Mouse (Mus musculus) neural tube, embryonic 15.5 days (tissue): ENCODE results near the gene Ss18l1. TPM values are rescaled to one million over a fixed set of nuclear protein-coding genes. Genes with fewer than 3 reads are reported as not detected.

Experiments used
- ATAC-seq: fragments of 200-750 bp; cut with Nextera tagmentation; 2 replicates; pipeline ENCODE4 v1.8.0; 2017; ENCODE audit warnings: mild to moderate bottlenecking, moderate TSS enrichment, moderate library complexity; ENCODE audit not compliant: low FRiP score
- H3K27ac ChIP-seq: fragments of 300-500 bp; sonication (generic); replicated peaks from 2 replicates; pipeline ENCODE4 v1.5.1; 2015; ENCODE audit warnings: mild to moderate bottlenecking, inconsistent platforms
- H3K27me3 ChIP-seq: fragments of 300-500 bp; sonication (generic); replicated peaks from 2 replicates; pipeline ENCODE4 v1.6.1; 2015; ENCODE audit warnings: inconsistent platforms
- H3K36me3 ChIP-seq: fragments of 300-500 bp; sonication (generic); 2 replicates; pipeline ENCODE4 v1.6.1; 2015; ENCODE audit warnings: inconsistent platforms
- H3K4me1 ChIP-seq: fragments of 300-500 bp; sonication (generic); 2 replicates; pipeline ENCODE4 v1.6.1; 2015; ENCODE audit warnings: inconsistent platforms
- H3K4me2 ChIP-seq: fragments of 300-500 bp; sonication (generic); 2 replicates; pipeline ENCODE4 v1.6.1; 2015; ENCODE audit warnings: inconsistent platforms, mild to moderate bottlenecking, moderate library complexity
- H3K4me3 ChIP-seq: fragments of 300-500 bp; sonication (generic); replicated peaks from 2 replicates; pipeline ENCODE4 v1.5.1; 2015; ENCODE audit warnings: mild to moderate bottlenecking, inconsistent platforms
- H3K9ac ChIP-seq: fragments of 300-500 bp; sonication (generic); replicated peaks from 2 replicates; pipeline ENCODE4 v1.6.1; 2015; ENCODE audit warnings: mild to moderate bottlenecking, inconsistent platforms
- H3K9me3 ChIP-seq: fragments of 300-500 bp; sonication (generic); replicated peaks from 2 replicates; pipeline ENCODE4 v1.6.1; 2016; ENCODE audit warnings: inconsistent platforms
- WGBS: fragments of 180-500 bp; shearing (Covaris S2); methylation state at CpG from one replicate; pipeline ENCODE4 v1.1.7; 2015; ENCODE audit warnings: mixed read lengths; 5-methylcytosine and 5-hydroxymethylcytosine counted together
- polyA plus RNA-seq: library from polyadenylated mRNA; unstranded; fragments of >200 nt; fragmentation: Nextera tagmentation; extraction: Ambion mirVana; gene quantifications from 2 replicates; pipeline ENCODE4 v1.2.1, GENCODE M21; 2015

Ss18l1 gene
- 43.2 and 49.9 TPM in 2 replicates for polyA plus RNA-seq

DNA sequence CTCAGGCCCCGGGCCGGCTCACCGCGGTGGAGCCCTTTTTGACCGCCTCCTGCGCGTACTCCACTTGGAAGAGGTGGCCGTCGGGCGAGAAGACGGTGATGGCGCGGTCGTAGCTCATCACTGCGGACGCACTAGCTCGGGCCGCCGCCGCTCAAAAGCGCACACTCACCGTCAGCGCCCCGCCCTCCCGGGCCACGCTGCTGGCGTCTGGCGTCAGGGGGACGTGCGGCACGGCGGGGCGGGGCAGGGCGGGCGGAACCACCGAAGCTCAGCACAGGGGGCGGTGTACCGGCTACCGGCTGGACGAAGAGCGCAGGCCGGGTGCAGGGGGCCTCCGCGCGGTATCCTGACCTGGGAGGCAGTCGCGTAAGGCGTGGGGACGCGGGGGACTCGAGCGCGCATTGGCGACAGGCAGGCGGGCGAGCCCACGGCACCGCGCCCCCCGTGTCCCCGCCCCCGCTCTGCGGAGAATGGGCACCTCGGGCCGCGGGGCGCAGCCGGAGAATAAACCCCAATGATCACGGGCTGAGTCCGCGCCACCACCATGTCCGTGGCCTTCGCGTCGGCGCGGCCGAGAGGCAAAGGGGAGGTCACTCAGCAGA is at the start of gene Ss18l1, which contains the start of gene Psma7:
TSS of gene Ss18l1 (plus strand) at position 254 of the 602 bp plus-strand sequence.
TSS of gene Psma7 (minus strand) at position 178 of the 602 bp plus-strand sequence.
- peak within 1 kb of the TSS; percentile 98 for H3K4me3 ChIP-seq
- peak within 1 kb of the TSS; percentile 98 for H3K27ac ChIP-seq
- H3K36me3 ChIP-seq, result peaks cover 22% of the 10 kb centered on the region
- peak; percentile 96 for ATAC-seq
- no peaks in the 10 kb centered on the region for H3K27me3 ChIP-seq
- H3K9me3 ChIP-seq, result no peaks in the 10 kb centered on the region
- peaks cover 50% of the 10 kb centered on the region for H3K4me1 ChIP-seq
- H3K4me2 ChIP-seq, result peak within 1 kb of the TSS; percentile 83
- WGBS, result under 1% methylated on average over 73 of the region's 78 CpGs
- peak within 1 kb of the TSS; percentile 97 for H3K9ac ChIP-seq

DNA sequence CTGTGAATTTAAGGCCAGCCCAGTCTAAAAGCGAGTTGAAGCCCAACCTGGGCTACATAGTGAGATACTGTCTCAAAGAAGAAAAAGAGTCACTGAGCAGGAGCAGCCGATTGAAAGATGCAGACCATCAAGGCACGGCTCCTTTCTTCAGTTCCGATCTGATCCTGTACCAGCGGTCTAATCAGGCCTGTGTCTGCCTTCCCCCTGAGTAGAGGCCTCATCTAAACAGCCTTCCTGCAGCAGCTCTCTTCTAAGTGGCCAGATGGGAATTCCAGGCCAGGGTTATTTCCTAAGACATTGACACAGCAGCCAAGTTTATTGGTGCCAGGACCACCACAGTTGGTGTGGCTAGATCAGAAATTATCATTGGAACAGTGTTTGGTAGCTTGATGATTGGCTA is 49.2 kb upstream of the Ss18l1 start:
- ATAC-seq, result no peak
- no peaks in the 10 kb centered on the region for H3K9me3 ChIP-seq
- H3K4me1 ChIP-seq, result no peaks in the 10 kb centered on the region
- no peak overlapping the region for H3K9ac ChIP-seq
- no peak overlapping the region for H3K4me2 ChIP-seq
- H3K36me3 ChIP-seq, result no peaks in the 10 kb centered on the region
- no peak overlapping the region for H3K4me3 ChIP-seq
- no peak overlapping the region for H3K27ac ChIP-seq
- WGBS, result 88% methylated on average over 5 of the region's 5 CpGs
- H3K27me3 ChIP-seq, result 0 out of 2 replicates have a peak, but pooled peaks cover 3% of the 10 kb centered on the region

DNA sequence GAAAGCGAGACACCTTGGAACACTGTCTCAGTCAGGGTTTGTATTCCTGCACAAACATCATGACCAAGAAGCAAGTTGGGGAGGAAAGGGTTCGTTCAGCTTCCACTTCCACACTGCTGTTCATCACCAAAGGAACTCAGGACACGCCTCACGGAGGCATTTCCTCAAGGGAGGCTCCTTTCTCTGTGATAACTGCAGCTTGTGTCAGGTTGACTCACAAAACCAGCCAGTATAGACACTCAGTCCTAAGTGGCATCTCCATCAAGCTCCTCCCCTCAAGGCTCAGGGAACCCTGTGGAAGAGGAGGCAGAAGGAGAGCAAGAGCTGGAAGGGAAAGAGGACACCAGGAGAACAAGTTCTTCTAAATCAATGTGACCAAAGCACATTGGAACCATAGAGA is 43.9 kb upstream of the Ss18l1 start:
- no peak for ATAC-seq
- 73% methylated on average over 4 of the region's 4 CpGs for WGBS
- Histone ChIP-seq H3K9ac (no peak overlapping the region), H3K4me3 (no peak overlapping the region), H3K4me1 (no peaks in the 10 kb centered on the region), H3K4me2 (no peak overlapping the region), H3K9me3 (no peaks in the 10 kb centered on the region), H3K36me3 (no peaks in the 10 kb centered on the region), H3K27ac (no peak overlapping the region), H3K27me3 (0 out of 2 replicates have a peak, but pooled peaks cover 3% of the 10 kb centered on the region)

DNA sequence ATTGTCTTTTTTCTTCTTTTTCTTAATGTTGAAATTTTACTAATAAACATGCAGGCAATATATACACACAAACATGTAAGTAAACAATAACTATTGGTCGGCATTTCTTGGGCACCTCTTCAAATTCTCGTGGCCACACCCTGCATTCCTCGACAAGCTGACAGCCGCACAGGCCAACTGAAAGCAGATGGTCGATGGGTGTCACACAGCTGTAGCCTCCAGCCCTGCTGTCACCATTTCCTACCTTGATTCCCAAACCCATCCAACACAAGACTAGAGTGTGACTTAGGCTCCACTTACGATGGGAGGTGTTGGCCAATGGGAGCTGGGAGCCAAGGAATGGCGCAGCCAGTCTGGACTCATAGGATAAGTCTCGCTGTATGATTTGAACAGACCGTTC is 40.7 kb upstream of the Ss18l1 start:
- no peak for ATAC-seq
- Histone ChIP-seq H3K27me3 (0 out of 2 replicates have a peak, but pooled peaks cover 3% of the 10 kb centered on the region), H3K9ac (no peak overlapping the region)

DNA sequence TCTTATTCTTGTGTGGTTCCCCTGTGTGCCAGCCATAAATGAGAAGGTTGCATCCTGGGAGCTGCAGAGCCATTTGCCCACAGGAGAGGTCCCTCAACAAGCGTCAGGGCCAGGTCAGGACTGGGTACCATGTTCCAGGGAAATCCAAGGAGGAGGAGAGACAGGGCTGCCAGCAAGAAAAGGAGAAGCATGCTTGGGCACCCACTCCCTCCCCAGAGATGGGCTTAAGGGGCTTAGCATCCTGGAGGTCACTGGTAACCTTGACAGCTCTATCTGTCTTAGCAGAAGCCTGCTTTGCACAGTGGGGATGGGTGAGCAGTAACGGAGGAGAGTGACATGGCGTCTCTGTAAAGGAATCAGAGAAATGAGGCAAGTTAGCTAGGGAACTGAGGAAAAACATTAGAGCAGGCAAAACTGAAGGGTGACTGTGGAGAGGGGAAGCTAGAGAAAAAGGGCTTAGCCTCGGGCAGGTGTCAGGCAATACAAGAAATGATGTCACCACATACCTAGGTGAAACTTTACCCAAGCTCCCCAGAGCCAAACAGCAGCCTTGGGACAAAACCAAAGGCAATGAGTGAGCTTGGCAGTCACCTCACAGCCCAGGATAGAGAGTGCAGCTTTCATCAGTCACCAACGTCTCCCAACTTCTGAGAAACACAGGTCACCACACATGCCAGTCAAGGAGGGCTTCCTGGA is 36.5 kb upstream of the Ss18l1 start:
- H3K4me2 ChIP-seq, result no peak overlapping the region
- no peak for ATAC-seq
- WGBS, result 76% methylated on average over 5 of the region's 5 CpGs

More for the DNA sequence above, 40.7 kb upstream of the Ss18l1 start:
- no peak overlapping the region for H3K4me2 ChIP-seq
- H3K36me3 ChIP-seq, result no peaks in the 10 kb centered on the region
- H3K9me3 ChIP-seq, result no peaks in the 10 kb centered on the region
- WGBS, result 89% methylated on average over 9 of the region's 9 CpGs
- no peak overlapping the region for H3K4me3 ChIP-seq
- no peak overlapping the region for H3K27ac ChIP-seq
- H3K4me1 ChIP-seq, result no peaks in the 10 kb centered on the region

DNA sequence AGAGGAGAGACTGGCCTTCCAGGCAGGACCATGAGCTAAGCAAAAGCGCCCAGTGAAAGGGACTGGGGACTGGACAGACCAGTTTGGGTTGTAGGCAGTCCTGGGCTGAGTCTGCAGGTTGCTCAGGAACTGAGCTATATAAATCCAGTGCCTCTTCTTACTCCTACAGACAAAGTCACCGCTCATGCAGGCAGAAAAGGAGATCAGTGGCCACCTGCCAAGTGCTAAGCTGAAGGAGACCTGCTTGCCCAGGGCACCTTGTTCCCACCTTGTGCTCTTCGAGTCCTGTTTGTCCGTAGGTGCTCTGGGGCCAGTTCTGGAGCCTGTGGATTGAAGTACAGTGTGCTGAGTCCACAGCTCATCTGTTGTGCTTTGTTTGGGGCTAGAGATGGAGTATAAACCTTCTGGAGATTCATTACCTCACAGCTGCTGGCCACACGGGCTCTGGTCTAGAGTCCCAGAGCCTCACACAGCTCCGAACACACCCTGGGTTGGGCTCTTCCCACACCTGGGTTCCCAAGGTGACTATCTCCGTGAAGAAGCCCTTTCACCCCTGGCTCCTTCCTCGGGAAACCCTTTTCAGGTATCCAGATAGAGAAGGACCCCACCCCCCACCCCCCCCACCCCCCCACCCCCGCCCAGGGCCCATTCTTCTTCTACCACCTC is 35.8 kb upstream of the Ss18l1 start:
- 64% methylated on average over 9 of the region's 9 CpGs for WGBS
- Histone ChIP-seq H3K27ac (no peak overlapping the region), H3K27me3 (no peaks in the 10 kb centered on the region), H3K4me2 (no peak overlapping the region), H3K9me3 (no peaks in the 10 kb centered on the region), H3K4me1 (no peaks in the 10 kb centered on the region), H3K9ac (no peak overlapping the region), H3K4me3 (no peak overlapping the region), H3K36me3 (no peaks in the 10 kb centered on the region)
- no peak for ATAC-seq

More for the DNA sequence above, 36.5 kb upstream of the Ss18l1 start:
- Histone ChIP-seq H3K9me3 (no peaks in the 10 kb centered on the region), H3K9ac (no peak overlapping the region), H3K27ac (no peak overlapping the region), H3K36me3 (no peaks in the 10 kb centered on the region), H3K4me3 (no peak overlapping the region), H3K27me3 (no peaks in the 10 kb centered on the region), H3K4me1 (no peaks in the 10 kb centered on the region)

DNA sequence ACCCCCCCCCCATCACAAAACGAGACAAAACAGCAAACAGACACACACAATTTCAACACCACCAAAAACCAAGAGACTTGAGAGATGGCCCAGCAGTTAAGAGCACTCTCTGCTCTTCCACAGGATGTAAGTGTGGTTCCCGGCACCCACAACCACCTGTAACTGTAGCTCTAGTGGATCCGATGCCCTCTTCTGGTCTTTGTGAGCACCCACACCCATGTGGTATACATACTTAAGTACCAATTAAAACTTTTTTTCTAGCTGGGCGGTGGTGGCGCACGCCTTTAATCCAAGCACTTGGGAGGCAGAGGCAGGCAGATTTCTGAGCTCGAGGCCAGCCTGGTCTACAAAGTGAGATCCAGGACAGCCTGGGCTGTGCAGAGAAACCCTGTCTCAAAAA is 31.6 kb upstream of the Ss18l1 start:
- Histone ChIP-seq H3K4me1 (no peaks in the 10 kb centered on the region), H3K27me3 (no peaks in the 10 kb centered on the region), H3K27ac (no peak overlapping the region), H3K36me3 (no peaks in the 10 kb centered on the region), H3K4me3 (no peak overlapping the region), H3K9ac (no peak overlapping the region), H3K9me3 (no peaks in the 10 kb centered on the region), H3K4me2 (no peak overlapping the region)
- no peak for ATAC-seq
- WGBS, result 91% methylated on average over 7 of the region's 7 CpGs

DNA sequence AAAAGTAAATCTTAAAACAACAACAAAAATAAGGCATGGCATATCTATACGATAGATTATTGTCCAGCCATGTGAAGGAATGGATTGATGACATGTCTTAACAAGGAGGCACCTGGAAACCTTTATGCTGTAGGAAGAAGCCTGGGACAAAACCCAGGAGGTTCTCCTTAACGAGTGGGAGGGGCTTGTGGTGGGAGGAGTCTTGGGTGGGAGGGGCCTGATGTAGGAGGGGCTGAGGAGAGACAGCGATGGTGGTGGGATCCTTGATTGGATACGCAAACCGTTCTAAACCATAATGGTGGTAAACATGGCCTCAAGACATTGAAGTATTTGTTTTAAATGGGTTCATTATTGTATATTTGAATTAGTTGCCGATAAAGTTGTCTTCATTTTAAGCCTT is 30.9 kb upstream of the Ss18l1 start:
- no peak for ATAC-seq
- Histone ChIP-seq H3K9ac (no peak overlapping the region), H3K4me1 (no peaks in the 10 kb centered on the region), H3K9me3 (no peaks in the 10 kb centered on the region), H3K4me2 (no peak overlapping the region), H3K36me3 (no peaks in the 10 kb centered on the region), H3K4me3 (no peak overlapping the region), H3K27ac (no peak overlapping the region), H3K27me3 (no peaks in the 10 kb centered on the region)
- 79% methylated on average over 6 of the region's 6 CpGs for WGBS

DNA sequence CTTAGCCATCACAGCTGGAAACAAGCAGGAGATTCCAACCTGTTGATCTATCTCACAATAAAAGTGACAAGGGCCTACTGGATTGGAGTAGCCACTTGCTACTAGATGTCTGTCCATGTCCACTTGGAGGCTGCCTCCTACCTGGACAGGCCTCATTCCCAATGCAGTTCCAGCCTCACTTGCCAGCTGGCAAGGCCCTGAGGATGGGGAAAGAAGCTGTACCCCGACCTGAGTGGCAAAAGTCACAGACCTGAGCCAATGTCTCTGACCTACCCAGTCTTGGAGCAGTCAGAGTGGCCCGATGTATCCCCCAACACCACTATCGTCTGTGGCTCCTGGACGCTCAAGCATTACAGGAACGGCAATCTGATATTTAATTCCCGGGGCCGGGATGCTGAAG is 28.6 kb upstream of the Ss18l1 start:
- no peaks in the 10 kb centered on the region for H3K36me3 ChIP-seq
- H3K27ac ChIP-seq, result no peak overlapping the region
- 96% methylated on average over 7 of the region's 7 CpGs for WGBS
- no peak overlapping the region for H3K4me2 ChIP-seq
- no peak overlapping the region for H3K9ac ChIP-seq
- no peak overlapping the region for H3K4me3 ChIP-seq
- H3K4me1 ChIP-seq, result no peaks in the 10 kb centered on the region
- ATAC-seq, result no peak
- no peaks in the 10 kb centered on the region for H3K27me3 ChIP-seq
- no peaks in the 10 kb centered on the region for H3K9me3 ChIP-seq

DNA sequence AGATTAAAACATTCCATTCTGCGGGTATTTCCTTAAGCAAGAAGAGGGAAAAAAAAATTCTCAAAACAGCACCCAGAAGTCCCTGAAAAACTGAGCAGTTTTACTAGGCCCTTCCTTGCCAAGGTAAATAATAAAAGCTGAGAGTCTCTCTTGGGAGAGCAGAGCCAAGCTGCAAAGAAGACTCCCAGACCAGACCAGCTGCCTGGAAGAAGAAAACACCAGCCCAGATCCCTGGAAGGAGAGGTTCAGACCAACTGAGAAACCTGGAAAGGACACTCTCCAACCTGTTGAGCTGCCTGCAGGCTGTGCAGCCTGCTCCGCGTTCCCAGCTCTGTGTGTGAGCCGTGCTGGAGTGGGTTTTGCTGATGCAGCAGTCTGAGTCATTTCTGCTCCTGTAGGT is 24.7 kb upstream of the Ss18l1 start:
- H3K9ac ChIP-seq, result no peak overlapping the region
- 76% methylated on average over 4 of the region's 4 CpGs for WGBS
- H3K4me1 ChIP-seq, result no peaks in the 10 kb centered on the region
- no peak overlapping the region for H3K4me2 ChIP-seq
- H3K4me3 ChIP-seq, result no peak overlapping the region
- H3K36me3 ChIP-seq, result no peaks in the 10 kb centered on the region
- H3K27ac ChIP-seq, result no peak overlapping the region
- H3K27me3 ChIP-seq, result peaks cover 22% of the 10 kb centered on the region
- ATAC-seq, result no peak
- no peaks in the 10 kb centered on the region for H3K9me3 ChIP-seq

DNA sequence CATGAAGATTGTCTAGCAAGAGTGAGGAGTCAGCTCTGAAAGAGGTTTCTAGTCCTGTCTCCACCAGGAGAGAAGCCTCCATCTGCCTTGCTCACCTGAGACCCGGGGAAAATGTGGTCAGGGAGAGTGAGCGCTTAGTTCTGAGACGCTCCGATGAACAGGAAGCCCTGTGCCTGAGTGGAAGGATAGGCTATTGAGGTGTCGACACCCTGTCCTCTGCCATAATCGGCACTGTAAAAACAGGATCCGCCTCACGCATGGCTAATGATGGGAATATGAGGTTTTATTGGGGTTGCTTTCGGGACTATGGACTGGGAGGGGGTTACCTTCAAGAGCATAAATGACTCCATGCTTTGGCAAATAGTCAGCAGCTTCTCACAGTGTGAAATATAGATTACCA is 23.7 kb upstream of the Ss18l1 start:
- Histone ChIP-seq H3K36me3 (no peaks in the 10 kb centered on the region), H3K9ac (no peak overlapping the region), H3K27ac (no peak overlapping the region), H3K4me3 (no peak overlapping the region), H3K27me3 (peaks cover 29% of the 10 kb centered on the region), H3K4me2 (no peak overlapping the region), H3K9me3 (no peaks in the 10 kb centered on the region), H3K4me1 (peaks cover under 1% of the 10 kb centered on the region; the same call in 1 of the 2 replicates)
- WGBS, result 68% methylated on average over 9 of the region's 9 CpGs
- no peak for ATAC-seq
